Comparison of ENCODE assay signal across 10 mouse cellular contexts in the genomic region with DNA sequence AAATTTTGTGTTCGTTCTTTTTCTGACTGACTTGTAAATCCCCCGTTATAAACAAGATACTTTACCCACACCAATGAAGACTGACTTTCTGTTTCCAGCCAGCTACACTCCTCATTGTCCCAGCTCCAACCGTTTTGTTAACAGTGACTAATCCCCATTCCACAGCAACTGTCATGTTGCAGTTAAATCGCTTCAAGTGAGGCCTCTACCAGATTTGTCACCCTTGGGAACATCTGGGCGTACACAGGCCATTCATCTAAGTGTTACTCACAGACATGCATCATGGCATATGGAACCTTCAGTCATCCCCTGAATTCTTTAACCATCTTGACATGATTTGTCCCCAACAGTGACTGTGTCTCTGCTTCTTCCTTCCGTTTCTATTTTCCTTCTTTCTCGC.
"Had no signal": no experiment of that assay in that cellular context is flagged by ENCODE, and none has a peak within 500 bp of the region (broad histone marks: within the 10 kb centered on the region; RNA-seq: fewer than 3 reads in every experiment).

No protein-coding gene starts in this region.

- DNase-seq: gastrocnemius, postnatal 14 days; gastrocnemius, postnatal 36 days; heart, adult 2 months; heart, postnatal 14 days; heart, postnatal 4 days; kidney, adult 18-20 months; kidney, adult 8-10 months; kidney, postnatal 10 days; kidney, postnatal 36 days; left cerebral cortex, postnatal 4 days had no signal
